Mouse (Mus musculus): Measurements from ENCODE around the gene Cpsf7.
A peak's percentile ranks its signal among the peaks of the same experiment; 100 is the strongest.
"Not testable (repeated sequence)": the region's sequence is repeated elsewhere in the genome, so short reads cannot be mapped to it uniquely, and the experiment has no call there.

Gene Cpsf7

DNA sequence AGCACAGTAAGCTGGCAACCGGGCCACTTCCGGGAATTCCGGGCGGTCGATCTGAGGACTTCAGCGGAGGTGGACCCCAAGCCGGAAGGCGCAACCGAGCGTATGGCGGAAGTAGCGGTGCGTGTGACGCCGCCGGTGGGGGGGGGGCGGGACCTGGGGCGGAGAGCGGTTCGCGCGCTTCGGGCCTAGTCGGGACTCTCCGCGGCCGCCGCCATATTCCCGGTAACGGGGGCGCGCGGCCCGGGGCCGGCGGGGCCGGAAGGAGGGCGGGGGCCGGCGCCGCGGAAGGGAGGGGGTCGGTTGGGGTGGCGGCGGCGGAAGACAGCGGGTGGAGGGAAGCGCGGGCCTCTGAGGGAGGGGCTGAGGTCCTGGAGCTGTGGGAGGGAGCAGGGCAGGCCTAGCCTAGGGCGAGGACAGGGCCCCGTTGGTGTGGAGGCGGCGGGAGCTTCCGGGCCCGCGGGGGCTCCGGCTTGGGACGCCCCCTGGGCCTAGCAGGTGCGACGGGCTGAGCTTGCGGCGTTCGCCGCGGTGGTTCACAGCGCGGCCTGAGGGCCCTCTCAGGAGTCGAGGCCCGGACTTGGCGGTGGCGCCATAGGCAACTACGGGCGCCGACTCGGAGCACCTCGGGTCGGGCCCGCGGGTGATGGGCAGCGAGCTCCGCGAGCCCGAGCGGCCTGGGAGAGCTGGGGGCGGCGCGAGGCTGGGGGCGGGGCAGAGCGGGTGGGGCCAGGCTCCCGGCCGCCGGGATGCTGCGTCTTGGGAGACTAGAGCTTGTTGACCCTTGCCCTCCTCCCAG is at the start of gene Cpsf7:
Cpsf7 (plus strand) TSS at position 161 of the 796 bp plus-strand sequence.
- DNase-seq (ENCODE audit: low spot score in 2 of 2): peak; percentile 82 to 86

DNA sequence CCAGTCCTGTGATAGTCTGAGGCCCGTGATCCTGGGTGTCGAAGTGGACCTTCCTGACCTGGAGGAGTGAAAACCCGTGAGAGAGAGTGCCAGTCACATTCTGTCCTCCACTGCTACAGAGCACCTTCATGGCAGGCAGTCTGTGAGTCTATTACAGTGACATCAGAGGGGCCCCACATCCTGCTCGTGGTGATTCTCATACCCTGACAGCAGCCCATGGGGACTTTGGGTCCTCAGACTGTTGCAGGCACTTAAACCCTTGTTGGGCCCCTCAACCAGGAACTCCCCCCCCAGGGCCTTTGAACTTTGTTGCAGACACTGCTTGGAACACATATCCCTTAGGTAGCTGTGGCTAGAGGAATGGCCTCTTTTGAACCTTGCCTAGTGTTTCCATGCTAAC is 45.5 kb upstream of the Cpsf7 start:
- DNase-seq (ENCODE audit: low spot score in 2 of 2): no peak

DNA sequence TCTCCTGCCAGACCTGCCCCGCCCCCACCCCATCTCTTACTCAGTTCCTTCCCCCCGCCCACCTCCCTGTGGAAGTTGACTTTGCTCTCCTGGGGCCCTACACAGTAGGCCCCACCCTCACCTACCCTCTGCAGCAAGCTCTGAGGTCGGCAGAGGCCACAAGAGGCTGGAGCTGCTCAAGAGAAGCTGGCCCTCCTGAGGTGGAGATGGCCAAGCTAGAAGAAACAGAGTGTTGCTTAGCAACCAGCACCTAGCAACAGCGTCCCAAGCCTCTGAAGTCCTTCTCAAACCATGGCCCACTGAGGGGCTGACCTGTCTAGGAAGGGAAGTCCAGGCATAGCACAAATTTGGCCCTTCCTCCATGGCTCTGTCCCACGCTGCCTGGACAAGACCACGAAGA is 42.4 kb upstream of the Cpsf7 start, which contains the start of gene Ppp1r32:
Ppp1r32 (minus strand) TSS at position 226 of the 400 bp plus-strand sequence.
- DNase-seq (ENCODE audit: low spot score in 2 of 2): no peak

DNA sequence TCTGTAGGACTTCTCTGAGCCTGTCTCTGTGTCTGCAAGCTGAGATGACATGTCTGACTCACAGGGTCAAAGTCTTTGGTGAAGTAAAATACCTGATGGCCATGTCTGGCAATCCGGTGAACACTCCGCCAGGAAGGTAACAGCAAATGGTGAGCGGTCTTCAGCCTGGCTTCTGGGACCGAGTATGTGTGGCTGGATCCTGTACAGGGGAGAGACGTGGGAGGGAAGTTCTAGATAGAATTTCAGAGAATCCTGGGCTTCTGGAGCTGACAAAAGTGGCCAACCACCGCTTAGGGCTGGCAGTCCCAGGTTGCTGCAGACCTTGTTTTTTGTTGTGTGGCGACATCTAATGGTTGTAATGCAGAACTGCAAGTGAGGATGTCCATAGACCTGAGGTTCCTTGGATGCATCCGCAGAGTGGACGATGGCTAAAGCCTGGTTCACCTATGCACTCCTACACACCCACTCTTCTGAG is 38.8 kb upstream of the Cpsf7 start:
- DNase-seq (ENCODE audit: low spot score in 2 of 2): peak; percentile 14 to 27

DNA sequence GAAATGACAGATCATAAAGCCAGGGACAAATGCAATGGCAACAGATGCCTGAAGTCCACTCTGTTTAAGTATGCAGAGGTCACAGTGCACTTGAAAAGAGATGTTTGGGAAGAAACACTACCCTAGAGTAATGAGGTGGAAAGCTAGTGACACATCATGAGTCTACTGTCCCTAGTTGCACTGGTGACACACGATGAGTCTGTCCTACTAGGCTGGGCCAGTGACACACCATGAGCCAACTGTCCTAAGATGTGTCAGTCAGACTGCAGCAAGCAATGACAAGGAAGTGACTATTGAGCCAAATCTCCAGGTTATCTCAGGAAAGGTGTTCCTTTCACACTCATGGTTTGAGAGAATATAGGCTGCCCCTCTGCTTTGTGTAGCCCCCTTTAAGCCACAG is 29.4 kb upstream of the Cpsf7 start:
- DNase-seq (ENCODE audit: low spot score in 2 of 2): no peak

DNA sequence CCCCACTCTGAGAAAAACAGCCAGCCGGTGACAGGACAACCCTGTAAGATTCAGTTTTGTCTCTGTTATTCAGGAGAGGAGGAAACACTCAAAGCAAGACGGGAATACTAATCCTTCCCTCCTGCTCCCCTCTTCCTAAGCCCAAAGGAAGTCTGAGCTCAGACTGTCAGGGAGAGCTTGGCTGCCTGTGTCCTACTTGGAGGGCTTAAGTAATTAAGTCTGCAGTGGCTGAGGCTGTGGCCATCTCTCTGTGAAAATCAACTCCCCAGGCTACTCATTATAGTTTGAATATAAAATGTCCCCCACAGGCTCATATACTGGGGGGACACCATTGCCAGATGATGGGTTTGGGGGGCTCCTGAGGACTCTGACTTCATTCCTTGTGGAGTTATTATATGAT is 28.1 kb upstream of the Cpsf7 start:
- no peak for DNase-seq (ENCODE audit: low spot score in 2 of 2)

DNA sequence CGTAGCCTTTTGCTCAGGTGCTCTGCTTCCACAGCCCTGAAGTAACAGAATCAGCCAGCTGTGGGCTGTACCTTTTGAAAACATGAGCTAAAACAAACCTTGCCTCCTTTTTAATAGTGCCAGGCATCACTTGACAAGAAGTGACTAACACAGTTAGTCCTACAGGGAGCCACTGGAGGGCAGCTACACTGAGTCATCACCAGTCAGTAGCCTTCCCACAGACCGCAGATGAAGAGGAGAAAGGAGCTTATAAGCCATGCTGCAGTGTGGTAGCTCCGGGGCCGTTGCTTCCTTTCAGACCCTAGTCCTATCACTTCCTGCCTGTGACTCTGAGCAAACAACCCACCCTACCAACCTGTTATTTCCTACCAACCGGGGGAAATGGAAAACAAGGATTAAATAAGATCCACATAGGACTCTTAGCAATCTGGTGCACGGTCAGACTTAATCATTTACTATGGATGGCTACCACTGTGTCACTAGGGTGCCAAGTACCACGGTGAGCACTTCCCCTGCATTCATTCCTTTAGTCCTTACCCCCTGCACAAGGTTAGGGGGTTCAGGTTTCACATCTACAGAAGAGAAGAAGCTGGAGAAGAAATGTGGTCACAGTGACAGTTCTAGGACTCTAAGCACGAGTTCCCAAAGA is 27.4 kb upstream of the Cpsf7 start:
- no peak for DNase-seq (ENCODE audit: low spot score in 2 of 2)

DNA sequence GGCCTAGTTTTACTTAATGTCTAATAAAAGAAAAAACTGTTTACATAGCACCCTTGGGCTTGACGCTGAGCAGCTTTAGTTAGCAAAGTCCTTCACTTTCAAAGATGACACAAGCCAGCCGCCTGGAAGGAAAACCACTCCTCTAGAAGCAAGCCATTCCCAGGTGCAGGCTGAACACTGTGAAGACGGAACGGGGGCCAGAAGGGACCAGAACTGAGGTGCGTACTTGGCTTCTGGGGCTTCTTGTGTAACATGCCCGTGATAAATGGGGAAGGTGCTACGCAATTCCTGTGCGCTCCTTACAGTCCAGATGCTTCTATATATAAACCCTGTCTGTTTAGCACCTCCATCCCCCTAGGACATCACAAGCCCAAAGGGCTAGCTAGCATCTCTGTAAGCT is 24.5 kb upstream of the Cpsf7 start:
- no peak for DNase-seq (ENCODE audit: low spot score in 2 of 2)

DNA sequence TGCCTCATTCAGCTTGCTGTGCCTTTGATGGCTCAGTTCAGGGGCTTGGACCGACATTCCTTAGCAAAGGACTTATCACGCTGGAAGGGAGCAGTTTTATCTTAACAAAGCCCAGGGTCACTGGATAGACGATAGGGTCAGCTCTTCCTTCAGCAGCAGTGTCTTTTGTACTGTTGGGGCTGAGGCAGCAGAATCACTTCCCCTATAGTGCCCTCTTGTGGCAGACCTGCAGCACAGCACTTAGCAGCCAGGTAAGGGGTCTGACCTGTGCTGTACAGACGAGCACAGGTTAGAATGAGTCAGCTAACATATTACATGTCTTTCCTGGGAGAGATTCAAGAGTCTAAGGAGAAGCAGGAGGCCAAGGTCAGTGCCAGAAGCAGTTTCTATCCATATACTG is 22.5 kb upstream of the Cpsf7 start:
- DNase-seq (ENCODE audit: low spot score in 2 of 2): peak; percentile 14 to 39

DNA sequence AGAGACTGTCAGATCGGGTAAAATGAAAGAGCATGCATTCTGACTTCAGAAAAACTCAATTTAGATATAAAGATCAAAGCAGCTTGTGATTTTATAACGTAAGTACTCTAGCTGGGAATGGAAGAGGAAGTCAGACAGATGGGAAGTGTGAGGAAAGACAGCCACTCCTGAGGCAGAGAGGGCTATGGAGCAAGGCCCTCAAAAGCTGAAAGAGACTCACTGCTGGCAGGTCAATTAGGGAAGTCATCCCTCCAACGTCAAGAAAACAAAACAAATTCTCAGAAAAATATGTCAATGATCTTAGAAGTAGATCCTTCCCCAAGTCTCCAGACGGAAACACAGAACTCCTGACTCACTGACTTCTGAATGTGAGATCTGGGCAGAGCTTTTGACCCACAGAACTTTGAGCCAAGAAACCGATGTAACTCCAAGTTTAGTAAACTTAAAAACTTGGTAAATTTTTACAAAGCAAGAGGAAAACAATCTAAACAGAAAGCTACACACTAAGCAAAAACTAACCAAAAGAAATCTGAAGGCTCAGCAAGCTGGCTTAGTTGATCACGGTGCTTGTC is 14.2 kb upstream of the Cpsf7 start:
- no peak for DNase-seq (ENCODE audit: low spot score in 2 of 2)

DNA sequence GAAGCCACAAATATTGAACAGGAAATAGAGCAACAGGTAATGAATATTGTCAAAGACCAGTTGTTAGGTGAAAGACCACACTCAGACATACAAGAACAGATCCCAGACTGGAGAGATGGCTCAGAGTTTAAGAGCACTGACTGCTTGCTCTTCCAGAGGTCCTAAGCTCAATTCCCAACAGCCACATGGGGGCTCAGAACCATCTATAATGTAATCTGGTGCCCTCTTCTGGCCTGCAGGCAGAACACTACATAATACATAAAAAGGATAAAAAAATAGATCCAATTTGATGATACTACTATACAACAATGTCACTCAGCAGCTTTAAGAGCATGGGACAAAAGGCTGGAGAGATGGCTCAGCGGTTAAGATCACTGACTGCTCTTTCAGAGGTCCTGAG is 4.7 kb upstream of the Cpsf7 start:
- peak in 1 of 2 experiments; percentile 13 for DNase-seq (ENCODE audit: low spot score in 2 of 2)

DNA sequence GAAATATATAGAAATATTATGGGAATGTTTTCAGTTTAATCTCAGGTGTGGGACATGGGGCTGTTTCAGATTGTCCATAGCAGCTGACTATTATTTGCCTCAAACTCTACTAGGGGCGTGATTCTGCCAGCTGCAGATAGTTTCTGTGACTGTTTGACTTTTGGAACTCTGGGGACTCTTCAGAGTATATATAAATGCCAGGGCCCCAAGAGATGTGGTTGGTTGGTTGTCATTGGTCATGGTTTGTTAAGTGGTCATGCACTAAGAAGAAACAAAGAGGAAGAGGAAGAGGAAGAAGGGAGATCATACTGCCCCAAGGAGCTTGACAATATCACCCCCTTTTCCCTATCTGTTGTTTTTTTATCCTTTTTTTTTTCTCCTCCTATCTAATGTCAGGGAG is 3.1 kb upstream of the Cpsf7 start:
- no peak for DNase-seq (ENCODE audit: low spot score in 2 of 2)

DNA sequence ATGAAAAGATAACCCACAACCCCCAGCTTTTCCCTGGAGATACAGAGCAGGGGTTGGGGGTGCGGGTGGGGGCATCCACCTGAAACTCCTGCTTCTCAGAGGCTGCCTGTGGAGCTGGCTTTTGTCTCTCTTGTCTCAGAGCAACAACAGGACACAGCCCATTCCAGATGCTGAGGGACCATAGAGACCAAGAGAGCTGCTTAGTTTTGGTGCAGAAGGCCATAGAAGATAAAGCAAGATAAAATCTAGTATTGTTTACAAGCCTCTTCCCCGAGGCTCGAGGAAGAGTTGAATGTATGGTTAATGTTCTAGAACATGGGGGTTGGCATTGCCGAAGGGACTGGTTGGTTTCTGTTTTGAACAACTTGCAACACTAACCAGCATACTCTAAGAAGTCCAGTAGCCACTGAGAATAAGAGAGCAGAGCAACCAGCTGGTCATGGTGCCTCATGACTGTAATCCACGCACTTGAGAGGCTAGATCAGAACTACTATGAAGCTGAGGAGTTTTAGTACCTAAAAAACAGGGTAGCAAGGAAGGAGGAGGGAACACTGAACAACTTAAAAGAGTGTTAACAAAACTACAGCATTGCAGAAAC is 1.5 kb upstream of the Cpsf7 start:
- no peak for DNase-seq (ENCODE audit: low spot score in 2 of 2)

DNA sequence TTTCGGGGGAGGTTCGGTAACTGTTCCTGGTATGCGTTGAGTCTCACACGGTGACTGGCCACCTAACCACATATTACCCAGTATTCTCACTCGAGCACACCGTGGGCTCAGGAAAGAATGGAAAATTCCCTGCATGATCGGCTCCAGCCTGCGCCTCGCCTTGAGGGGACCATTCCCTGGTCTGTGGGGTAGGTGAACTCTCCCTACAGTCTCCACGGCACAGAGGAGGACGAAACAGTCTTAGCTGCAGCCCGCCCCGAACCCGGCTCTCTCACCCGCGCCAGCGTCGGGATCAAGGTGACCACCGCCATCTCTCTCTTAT is 321 bp upstream of the Cpsf7 start:
- DNase-seq (ENCODE audit: low spot score in 2 of 2): no peak

DNA sequence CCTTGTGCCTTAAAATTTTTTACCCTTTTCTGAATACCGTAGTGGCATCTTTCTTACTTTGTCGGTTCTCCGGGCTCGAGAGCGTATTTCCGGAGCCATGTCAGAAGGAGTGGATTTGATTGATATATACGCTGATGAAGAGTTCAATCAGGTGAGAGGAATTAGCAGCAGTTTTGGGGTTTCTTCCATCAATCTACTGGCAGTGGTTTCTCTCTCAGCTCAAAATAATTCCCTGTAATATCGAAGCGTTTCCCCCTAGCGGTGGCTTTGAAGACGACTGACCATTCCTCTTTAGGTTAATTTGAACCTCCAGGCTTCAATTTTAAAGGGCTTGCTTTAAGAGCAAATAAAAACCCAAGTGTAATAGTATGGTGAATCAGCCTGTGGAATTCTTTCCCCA is 844 bp downstream of the Cpsf7 start, which contains the start of gene Sdhaf2:
Sdhaf2 (minus strand) TSS at position 233 of the 400 bp plus-strand sequence.
- DNase-seq (ENCODE audit: low spot score in 2 of 2): peak; percentile 52 to 59

DNA sequence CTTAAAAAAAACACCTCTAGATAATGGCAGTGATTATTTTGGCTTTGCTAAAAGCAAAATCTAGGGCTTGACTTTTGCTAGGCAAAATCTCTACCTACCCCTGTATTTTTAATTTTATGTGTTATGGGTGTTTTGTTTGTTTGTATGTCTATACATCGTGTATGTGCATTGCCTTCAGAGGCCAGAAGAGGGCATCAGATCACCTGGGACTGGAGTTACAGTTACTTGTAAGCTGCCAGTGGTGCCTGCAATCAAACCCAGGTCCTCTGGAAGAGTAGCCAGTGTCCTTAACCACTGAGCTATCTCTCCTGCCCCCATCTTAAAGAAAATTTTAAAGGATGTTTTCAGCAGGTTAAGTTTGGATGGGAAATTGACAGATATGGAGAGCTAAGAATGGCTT is 5.0 kb downstream of the Cpsf7 start:
- DNase-seq (ENCODE audit: low spot score in 2 of 2): no peak

DNA sequence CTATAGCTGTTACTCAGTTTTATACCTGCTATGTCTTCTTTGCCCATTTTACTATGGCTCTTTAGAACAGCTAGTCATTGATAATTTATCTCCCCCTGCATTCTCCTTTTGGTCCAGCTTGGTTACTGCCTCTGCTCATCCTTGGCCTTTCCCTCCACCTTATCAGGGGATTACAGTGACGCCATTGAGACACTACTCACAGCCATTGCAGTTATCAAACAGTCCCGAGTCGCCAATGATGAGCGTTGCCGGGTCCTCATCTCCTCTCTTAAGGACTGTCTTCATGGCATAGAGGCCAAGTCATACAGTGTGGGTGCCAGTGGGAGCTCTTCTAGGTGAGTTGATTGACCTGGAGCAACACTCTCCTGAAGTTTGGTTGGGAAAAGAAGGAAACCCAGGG is 14.4 kb downstream of the Cpsf7 start:
- DNase-seq (ENCODE audit: low spot score in 2 of 2): no peak

DNA sequence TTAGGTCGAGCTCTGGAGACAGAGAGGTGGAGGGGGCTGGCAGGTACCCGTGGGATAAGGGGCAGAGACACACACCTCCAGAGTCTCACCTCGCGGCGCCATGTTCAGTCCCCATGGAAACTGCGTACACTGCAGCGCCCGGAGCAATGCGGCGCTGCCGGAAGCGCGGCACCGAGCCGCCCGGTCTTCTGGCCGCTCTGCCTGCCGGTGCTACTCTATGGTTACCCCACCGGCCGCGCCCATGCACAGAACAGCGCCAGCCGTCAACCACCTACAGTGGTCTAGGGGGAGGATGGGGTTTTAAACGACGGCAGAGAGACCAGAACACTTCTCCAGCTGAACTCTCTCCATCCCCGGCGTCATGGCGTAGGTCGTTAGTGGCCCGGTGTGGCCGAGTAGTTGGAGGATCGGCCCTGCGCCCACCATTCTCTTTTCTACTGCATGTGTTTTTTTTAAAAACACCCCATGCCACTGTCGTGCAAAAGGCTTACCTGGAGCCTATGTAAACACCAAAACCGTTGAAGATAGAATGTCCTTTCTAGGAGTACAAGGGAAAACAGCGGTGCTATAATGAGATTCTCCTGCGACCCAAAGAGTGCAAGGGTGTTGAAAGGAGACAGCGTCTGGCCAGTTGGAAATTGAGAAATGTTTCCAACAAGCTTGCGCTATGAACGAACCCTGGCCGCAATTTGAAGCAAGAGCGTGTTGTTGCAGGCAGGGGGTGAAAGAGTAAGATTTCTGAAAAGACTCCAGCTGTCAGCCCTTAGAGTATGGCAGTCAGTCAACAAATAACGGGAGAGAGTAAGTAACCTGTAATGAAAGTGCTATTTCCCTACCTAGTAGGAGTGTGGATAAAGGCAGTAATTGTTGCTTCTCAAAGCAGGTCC is 30.8 kb downstream of the Cpsf7 start, which contains the start of gene Tmem216:
Tmem216 (minus strand) TSS at position 615 of the 887 bp plus-strand sequence.
- peak; percentile 70 to 81 for DNase-seq (ENCODE audit: low spot score in 2 of 2)

DNA sequence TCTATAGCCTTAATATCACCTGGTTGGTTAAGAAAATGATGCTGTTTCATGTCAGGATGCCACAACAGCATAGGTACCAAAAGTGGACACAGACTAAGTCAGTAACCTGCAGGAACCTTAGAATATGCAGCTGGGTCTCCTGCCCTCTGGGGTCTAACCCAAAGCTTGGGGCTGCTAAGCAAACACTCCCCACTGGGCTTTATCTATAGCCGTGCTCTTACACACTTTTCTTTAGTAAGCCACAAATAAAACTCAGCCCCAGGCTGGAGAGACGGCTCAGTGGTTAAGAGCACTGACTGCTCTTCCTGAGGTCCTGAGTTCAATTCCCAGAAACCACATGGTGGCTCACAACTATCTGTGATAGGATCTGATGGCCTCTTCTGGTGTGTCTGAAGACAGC is 31.9 kb downstream of the Cpsf7 start:
- DNase-seq (ENCODE audit: low spot score in 2 of 2): no peak

DNA sequence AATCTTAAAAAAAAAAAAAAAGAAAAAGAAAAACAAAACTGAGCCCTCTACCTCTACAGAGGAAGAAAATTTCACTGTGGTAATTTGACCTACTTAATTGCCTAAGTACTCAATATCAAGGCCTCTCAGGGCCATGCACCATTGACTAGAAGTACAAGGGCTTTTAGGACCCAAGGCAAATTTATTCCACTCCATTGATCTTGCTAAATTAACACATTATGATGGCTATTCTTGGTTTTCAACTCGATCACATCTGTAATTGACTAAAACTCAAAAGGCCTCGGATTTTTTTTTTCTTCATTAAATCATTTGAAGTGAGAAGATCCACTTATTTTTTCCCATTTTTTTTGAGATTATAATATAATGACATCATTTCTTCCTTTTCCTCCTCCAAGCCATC is 32.4 kb downstream of the Cpsf7 start:
- no peak for DNase-seq (ENCODE audit: low spot score in 2 of 2)

DNA sequence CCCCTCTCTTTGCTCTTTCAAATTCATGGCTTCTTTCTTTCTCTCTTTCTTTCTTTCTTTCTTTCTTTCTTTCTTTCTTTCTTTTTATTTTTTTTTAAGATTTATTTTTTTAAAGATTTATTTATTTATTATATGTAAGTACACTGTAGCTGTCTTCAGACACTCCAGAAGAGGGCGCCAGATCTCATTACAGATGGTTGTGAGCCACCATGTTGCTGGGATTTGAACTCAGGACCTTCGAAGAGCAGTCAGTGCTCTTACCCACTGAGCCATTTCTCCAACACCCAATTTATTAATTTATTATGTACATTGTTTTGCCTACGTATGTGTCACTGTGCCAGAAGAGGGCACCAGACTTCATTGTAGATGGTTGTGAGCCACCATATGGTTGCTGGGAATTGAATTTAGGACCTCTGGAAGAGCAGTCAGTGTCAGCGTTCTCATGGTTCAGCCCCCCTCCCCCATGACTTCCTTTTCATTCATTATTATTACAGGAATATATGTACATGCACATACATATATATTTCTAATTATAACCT is 32.8 kb downstream of the Cpsf7 start:
- DNase-seq (ENCODE audit: low spot score in 2 of 2): not testable (repeated sequence)

Measured in natural killer cell, adult 2 months (primary cell).